30 mouse cellular contexts compared by ENCODE assay signal in the genomic region with DNA sequence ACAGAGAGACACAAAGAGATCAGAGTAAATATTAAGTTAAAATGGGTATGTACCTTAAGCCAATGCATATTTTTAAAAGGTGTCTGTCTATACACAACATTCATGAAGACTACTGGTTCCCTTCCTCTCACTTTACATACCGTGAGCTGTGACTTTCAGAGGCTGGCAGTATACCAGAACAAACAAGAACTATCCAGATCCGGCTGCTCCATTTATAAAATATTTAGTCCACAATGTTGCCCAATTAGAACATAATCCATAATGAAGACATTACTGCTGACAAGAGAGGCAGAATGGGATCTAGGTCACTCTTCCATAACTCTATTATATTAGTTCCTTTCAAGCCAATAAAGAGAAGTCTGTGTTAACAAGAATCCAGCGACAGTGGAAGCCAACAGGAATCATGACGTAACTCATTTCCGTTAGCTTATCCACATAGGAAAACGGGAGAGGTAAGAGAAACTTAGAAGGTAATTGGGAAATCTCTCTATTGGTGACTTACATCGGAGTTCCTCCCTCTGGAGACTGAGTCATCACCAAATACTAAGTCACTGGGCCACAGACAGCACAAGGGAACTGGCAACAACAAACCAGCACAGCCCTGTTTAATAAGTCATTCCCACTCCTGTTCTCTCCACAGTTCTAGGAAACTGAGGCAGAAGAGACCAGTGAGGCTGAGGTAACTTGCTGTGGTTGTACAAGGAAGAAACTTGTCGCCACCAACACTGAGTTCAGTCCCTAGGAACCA. TPM values are rescaled to one million over a fixed set of nuclear protein-coding genes. Genes with fewer than 3 reads are reported as not detected.
DNase-seq lines count a peak whose midpoint lies in the region; ATAC-seq and TF ChIP-seq lines count a peak whose summit lies in the region.
"Had no signal": no experiment of that assay in that cellular context is flagged by ENCODE, and none has a peak within 500 bp of the region (broad histone marks: within the 10 kb centered on the region; RNA-seq: fewer than 3 reads in every experiment).

No protein-coding gene starts in this region.

- no peak for DNase-seq in heart, adult 18-20 months
- DNase-seq in lung, postnatal 0 days (ENCODE audit: low spot score), result peak; percentile 9
- DNase-seq in lung, postnatal 10 days, result no peak
- peak; percentile 22 for DNase-seq in NIH3T3 (ENCODE audit: low read depth)
- DNase-seq in fibroblast of lung, adult 2 months (ENCODE audit: low read depth), result peak; percentile 51
- DNase-seq in cerebellum, adult 8-10 months, result no peak
- no peak for DNase-seq in kidney, postnatal 10 days
- DNase-seq: adrenal gland, postnatal 25 days; cerebellum, adult 2 months; gastrocnemius, postnatal 25 days; heart, postnatal 14 days; layer of hippocampus, adult 9-11 months; liver, embryonic 13.5 days; right cerebral cortex, adult 18-20 months; thymus, postnatal 25 days had no signal

- no peak for TF ChIP-seq EP300 in lung, postnatal 0 days (IDR thresholded peaks at IDR 0.05)

- no peak overlapping the region for H3K9ac ChIP-seq in heart, embryonic 12.5 days
- no peak overlapping the region for H3K9ac ChIP-seq in lung, postnatal 0 days (replicated peaks; ENCODE audit: low read depth)
- H3K9ac ChIP-seq: hindbrain, embryonic 12.5 days; liver, embryonic 13.5 days; neural tube, embryonic 13.5 days; stomach, embryonic 15.5 days had no signal

- H3K27ac ChIP-seq in heart, embryonic 12.5 days (ENCODE audit: poor library complexity, severe bottlenecking), result peak overlapping the region; percentile 29; the same call in 1 of the 2 replicates
- H3K27ac ChIP-seq in lung, postnatal 0 days (ENCODE audit: low read length), result no peak overlapping the region
- H3K27ac ChIP-seq: forebrain, embryonic 10.5 days; heart, embryonic 10.5 days; hindbrain, embryonic 12.5 days; left cerebral cortex, adult 2 months; limb, embryonic 10.5 days; liver, embryonic 13.5 days; midbrain, embryonic 10.5 days; neural tube, embryonic 13.5 days; stomach, embryonic 15.5 days had no signal

- ATAC-seq in heart, embryonic 12.5 days (ENCODE audit: insufficient number of reproducible peaks, low FRiP score), result no peak
- no peak for ATAC-seq in lung, postnatal 0 days
- ATAC-seq: CD4-positive, CD25-positive, alpha-beta regulatory T cell, adult 4 months; forebrain, embryonic 16.5 days; intestine, postnatal 0 days; midbrain, embryonic 16.5 days; Patski had no signal

- no peak overlapping the region for H3K4me3 ChIP-seq in heart, embryonic 12.5 days
- H3K4me3 ChIP-seq in lung, postnatal 0 days (ENCODE audit: low read depth, low read length), result no peak overlapping the region
- H3K4me3 ChIP-seq: forebrain, embryonic 10.5 days; heart, embryonic 10.5 days; hindbrain, embryonic 12.5 days; left cerebral cortex, adult 2 months; limb, embryonic 10.5 days; liver, embryonic 13.5 days; midbrain, embryonic 10.5 days; myocyte; neural tube, embryonic 13.5 days; stomach, embryonic 15.5 days had no signal

- no peak overlapping the region for H3K4me2 ChIP-seq in heart, embryonic 12.5 days
- no peak overlapping the region for H3K4me2 ChIP-seq in lung, postnatal 0 days (replicated peaks; ENCODE audit: low read depth, low read length)
- H3K4me2 ChIP-seq: hindbrain, embryonic 12.5 days; liver, embryonic 13.5 days; neural tube, embryonic 13.5 days; stomach, embryonic 15.5 days had no signal

- H3K36me3 ChIP-seq in heart, embryonic 12.5 days, result peaks cover 74% of the 10 kb centered on the region
- H3K36me3 ChIP-seq in lung, postnatal 0 days (ENCODE audit: insufficient read depth, low read length), result peaks cover 12% of the 10 kb centered on the region; the same call in 1 of the 2 replicates

- peaks cover 29% of the 10 kb centered on the region for H3K4me1 ChIP-seq in heart, embryonic 12.5 days (replicated peaks)
- peaks cover 5% of the 10 kb centered on the region; the same call in 1 of the 2 replicates for H3K4me1 ChIP-seq in lung, postnatal 0 days (ENCODE audit: insufficient read depth, low read depth, low read length)

- TF ChIP-seq CTCF in lung, postnatal 0 days (IDR thresholded peaks at IDR 0.05), result no peak

- WGBS in heart, embryonic 12.5 days, result 76% methylated on average over 8 of the region's 8 CpGs
- WGBS in lung, postnatal 0 days, result 76% methylated on average over 8 of the region's 8 CpGs

- H3K9me3 ChIP-seq in heart, embryonic 12.5 days (replicated peaks), result no peaks in the 10 kb centered on the region
- no peaks in the 10 kb centered on the region for H3K9me3 ChIP-seq in lung, postnatal 0 days (ENCODE audit: low read length)
- H3K9me3 ChIP-seq: forebrain, embryonic 10.5 days; heart, embryonic 10.5 days; hindbrain, embryonic 12.5 days; limb, embryonic 10.5 days; liver, embryonic 13.5 days; midbrain, embryonic 10.5 days; neural tube, embryonic 13.5 days; stomach, embryonic 15.5 days had no signal

- no peaks in the 10 kb centered on the region for H3K27me3 ChIP-seq in heart, embryonic 12.5 days (replicated peaks)
- H3K27me3 ChIP-seq in lung, postnatal 0 days (replicated peaks; ENCODE audit: insufficient read depth, low read length), result no peaks in the 10 kb centered on the region
- H3K27me3 ChIP-seq: hindbrain, embryonic 12.5 days; liver, embryonic 13.5 days; neural tube, embryonic 13.5 days; Patski; stomach, embryonic 15.5 days had no signal

RNA-seq across cellular contexts. Expression of a gene that starts 5.1 kb away (rescaled TPM):
- 16.3 and 19.2 TPM in 2 replicates for polyA plus RNA-seq in heart, embryonic 12.5 days (2016; fragmentation: Nextera tagmentation; extraction: Ambion mirVana)
- 10 to 100 TPM; 15.3 to 15.5 TPM for total RNA-seq in heart, adult 18-20 months (2021)
- 12.7 and 13.7 TPM in 2 replicates for polyA plus RNA-seq in lung, postnatal 0 days (2015; fragmentation: Nextera tagmentation; extraction: Ambion mirVana)

RNA-seq across cellular contexts. Expression of a gene that starts 39.1 kb away (rescaled TPM):
- polyA plus RNA-seq in heart, embryonic 12.5 days (2016; fragmentation: Nextera tagmentation; extraction: Ambion mirVana), result 176 and 187 TPM in 2 replicates
- total RNA-seq in heart, adult 18-20 months (2021), result 10 to 100 TPM; 39.9 to 47.7 TPM
- 138 and 153 TPM in 2 replicates for polyA plus RNA-seq in lung, postnatal 0 days (2015; fragmentation: Nextera tagmentation; extraction: Ambion mirVana)

Comparison
In these comparisons a context has a peak if more than half of its experiments do, and no peak if none do; other contexts are left out.
1. DNase-seq: peak in lung, postnatal 0 days (single experiment), NIH3T3 (single experiment) and fibroblast of lung, adult 2 months (single experiment); none in heart, adult 18-20 months (0 of 2), lung, postnatal 10 days (single experiment), cerebellum, adult 8-10 months (single experiment) and kidney, postnatal 10 days (single experiment).